Mouse (Mus musculus) midbrain, embryonic 16.5 days (tissue): Measurements from ENCODE around the gene Ppp1r32. TPM values are rescaled to one million over a fixed set of nuclear protein-coding genes. Genes with fewer than 3 reads are reported as not detected.

Experiments used
- ATAC-seq: fragments of 200-750 bp; cut with Nextera tagmentation; 2 replicates; pipeline ENCODE4 v1.8.0; 2017; ENCODE audit warnings: moderate TSS enrichment
- H3K27ac ChIP-seq: fragments of 300-500 bp; sonication (generic); 2 replicates; pipeline ENCODE4 v1.5.1; 2014; ENCODE audit warnings: mild to moderate bottlenecking, low read length, mixed read lengths
- H3K27me3 ChIP-seq: fragments of 300-500 bp; sonication (generic); 2 replicates; pipeline ENCODE4 v1.6.1; 2014; ENCODE audit warnings: low read depth, low read length, mixed read lengths; ENCODE audit not compliant: control insufficient read depth, insufficient read depth
- H3K36me3 ChIP-seq: fragments of 300-500 bp; sonication (generic); 2 replicates; pipeline ENCODE4 v1.6.1; 2014; ENCODE audit warnings: mild to moderate bottlenecking, low read length, moderate library complexity, mixed read lengths; ENCODE audit not compliant: control insufficient read depth, insufficient read depth
- H3K4me1 ChIP-seq: fragments of 300-500 bp; sonication (generic); 2 replicates; pipeline ENCODE4 v1.6.1; 2014; ENCODE audit warnings: mild to moderate bottlenecking, low read length, mixed read lengths; ENCODE audit not compliant: control insufficient read depth, insufficient read depth
- H3K4me2 ChIP-seq: fragments of 300-500 bp; sonication (generic); 2 replicates; pipeline ENCODE4 v1.6.1; 2014; ENCODE audit warnings: mild to moderate bottlenecking, low read length, mixed read lengths
- H3K4me3 ChIP-seq: fragments of 300-500 bp; sonication (generic); 2 replicates; pipeline ENCODE4 v1.5.1; 2014; ENCODE audit warnings: low read depth, mild to moderate bottlenecking, low read length, moderate library complexity, mixed read lengths
- H3K9ac ChIP-seq: fragments of 300-500 bp; sonication (generic); 2 replicates; pipeline ENCODE4 v1.6.1; 2014; ENCODE audit warnings: low read depth, low read length, mixed read lengths
- H3K9me3 ChIP-seq: fragments of 300-500 bp; sonication (generic); replicated peaks from 2 replicates; pipeline ENCODE4 v1.6.1; 2014; ENCODE audit warnings: mild to moderate bottlenecking, low read length, mixed read lengths; ENCODE audit not compliant: control insufficient read depth, poor library complexity, severe bottlenecking
- WGBS: fragments of 180-500 bp; shearing (Covaris S2); extraction: QIAGEN DNeasy Blood & Tissue Kit; methylation state at CpG from one replicate; pipeline ENCODE4 v1.1.7; 2014; 5-methylcytosine and 5-hydroxymethylcytosine counted together
- polyA plus RNA-seq: library from polyadenylated mRNA; unstranded; fragments of >200 nt; fragmentation: Nextera tagmentation; extraction: Ambion mirVana; gene quantifications from 2 replicates; pipeline ENCODE4 v1.2.1, GENCODE M21; 2015

Gene Ppp1r32
- polyA plus RNA-seq, 1 experiment from 2014 or later = 5.9 TPM

GRCm38 (mm10) chr19:10472958-10473357 lies 9.8 kb downstream of the Ppp1r32 start:
- Histone ChIP-seq H3K9ac (no peak overlapping the region), H3K9me3 (no peaks in the 10 kb centered on the region), H3K36me3 (no peaks in the 10 kb centered on the region), H3K27ac (no peak overlapping the region), H3K4me1 (no peaks in the 10 kb centered on the region), H3K4me3 (no peak overlapping the region), H3K4me2 (no peak overlapping the region), H3K27me3 (no peaks in the 10 kb centered on the region)
- 88% methylated on average over 3 of the region's 3 CpGs for WGBS
- peak; percentile 25; the same call in 1 of the 2 replicates for ATAC-seq

GRCm38 (mm10) chr19:10469171-10469658 lies 13.5 kb downstream of the Ppp1r32 start:
- ATAC-seq = no peak
- no peak overlapping the region for H3K4me2 ChIP-seq
- H3K4me3 ChIP-seq = no peak overlapping the region
- H3K9ac ChIP-seq = no peak overlapping the region
- H3K36me3 ChIP-seq = no peaks in the 10 kb centered on the region
- no peaks in the 10 kb centered on the region for H3K9me3 ChIP-seq
- 75% methylated on average over 8 of the region's 8 CpGs for WGBS
- H3K27ac ChIP-seq = no peak overlapping the region
- no peaks in the 10 kb centered on the region for H3K27me3 ChIP-seq
- H3K4me1 ChIP-seq = no peaks in the 10 kb centered on the region

DNA sequence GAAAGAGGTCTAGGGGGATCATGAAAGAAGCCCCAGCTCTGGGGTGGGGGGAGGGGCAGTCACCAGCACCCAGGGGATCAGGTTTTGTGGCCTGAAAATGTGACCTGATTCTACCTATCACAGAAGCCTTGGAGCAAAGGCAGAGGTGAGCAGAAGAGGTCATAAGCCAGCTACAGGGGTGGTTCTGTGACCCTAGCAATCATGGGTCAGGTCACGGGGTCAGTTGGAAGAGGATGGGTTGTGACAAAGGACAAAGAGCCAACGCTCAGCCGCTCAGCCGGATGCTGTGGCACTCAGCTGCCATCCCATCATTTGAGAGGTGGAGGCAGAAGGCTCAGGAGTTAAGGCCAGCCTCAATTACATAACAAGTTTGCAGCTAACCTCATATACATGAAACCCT lies 18.3 kb downstream of the Ppp1r32 start:
- Histone ChIP-seq H3K27ac (0 out of 2 replicates have a peak overlapping the region, but pooled peaks have one; percentile 34), H3K4me3 (no peak overlapping the region), H3K4me1 (0 out of 2 replicates have a peak, but pooled peaks cover 2% of the 10 kb centered on the region), H3K27me3 (peaks cover 15% of the 10 kb centered on the region), H3K36me3 (no peaks in the 10 kb centered on the region), H3K4me2 (no peak overlapping the region), H3K9me3 (no peaks in the 10 kb centered on the region), H3K9ac (no peak overlapping the region)
- ATAC-seq = no peak
- 10% methylated on average over 4 of the region's 4 CpGs for WGBS

DNA sequence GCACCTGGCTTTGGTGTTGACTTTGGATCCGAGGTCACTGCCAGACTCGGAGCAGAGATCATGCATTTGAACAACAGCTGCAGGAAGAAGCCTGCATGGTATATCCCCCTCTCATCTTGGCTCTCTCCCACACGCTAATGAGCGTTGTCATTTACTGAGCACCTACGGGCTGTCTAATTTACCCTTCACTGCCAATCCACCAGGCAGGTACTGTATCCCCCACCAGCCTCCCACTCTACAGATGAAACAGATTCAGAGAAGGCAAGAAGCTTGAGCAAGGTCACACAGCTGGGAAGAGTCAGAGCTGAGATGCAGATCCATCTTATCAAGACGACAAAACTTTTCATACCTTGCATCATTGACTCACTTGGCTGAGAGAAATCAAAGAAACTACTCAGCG lies 21.1 kb downstream of the Ppp1r32 start:
- H3K4me1 ChIP-seq = peaks cover 5% of the 10 kb centered on the region; the same call in 1 of the 2 replicates
- H3K4me2 ChIP-seq = no peak overlapping the region
- H3K27ac ChIP-seq = no peak overlapping the region
- H3K9me3 ChIP-seq = no peaks in the 10 kb centered on the region
- no peak overlapping the region for H3K4me3 ChIP-seq
- ATAC-seq = no peak
- H3K27me3 ChIP-seq = peaks cover 22% of the 10 kb centered on the region
- no peaks in the 10 kb centered on the region for H3K36me3 ChIP-seq
- 55% methylated on average over 7 of the region's 7 CpGs for WGBS
- H3K9ac ChIP-seq = no peak overlapping the region

GRCm38 (mm10) chr19:10459907-10460306 lies 22.8 kb downstream of the Ppp1r32 start:
- H3K27me3 ChIP-seq = peaks cover 36% of the 10 kb centered on the region
- WGBS = 44% methylated on average over 11 of the region's 11 CpGs

GRCm38 (mm10) chr19:10458096-10458495 lies 24.6 kb downstream of the Ppp1r32 start:
- Histone ChIP-seq H3K4me2 (peak overlapping the region; percentile 75), H3K9ac (no peak overlapping the region), H3K4me1 (peaks cover 16% of the 10 kb centered on the region), H3K27me3 (peaks cover 39% of the 10 kb centered on the region), H3K9me3 (no peaks in the 10 kb centered on the region), H3K27ac (no peak overlapping the region), H3K4me3 (peak overlapping the region; percentile 53; the same call in 1 of the 2 replicates), H3K36me3 (no peaks in the 10 kb centered on the region)
- WGBS = 20% methylated on average over 8 of the region's 8 CpGs
- peak; percentile 25 for ATAC-seq

More at GRCm38 (mm10) chr19:10459907-10460306, 22.8 kb downstream of the Ppp1r32 start:
- no peak for ATAC-seq
- Histone ChIP-seq H3K9ac (no peak overlapping the region), H3K4me1 (peaks cover 14% of the 10 kb centered on the region), H3K9me3 (no peaks in the 10 kb centered on the region), H3K27ac (no peak overlapping the region), H3K4me2 (no peak overlapping the region), H3K36me3 (no peaks in the 10 kb centered on the region), H3K4me3 (no peak overlapping the region)

DNA sequence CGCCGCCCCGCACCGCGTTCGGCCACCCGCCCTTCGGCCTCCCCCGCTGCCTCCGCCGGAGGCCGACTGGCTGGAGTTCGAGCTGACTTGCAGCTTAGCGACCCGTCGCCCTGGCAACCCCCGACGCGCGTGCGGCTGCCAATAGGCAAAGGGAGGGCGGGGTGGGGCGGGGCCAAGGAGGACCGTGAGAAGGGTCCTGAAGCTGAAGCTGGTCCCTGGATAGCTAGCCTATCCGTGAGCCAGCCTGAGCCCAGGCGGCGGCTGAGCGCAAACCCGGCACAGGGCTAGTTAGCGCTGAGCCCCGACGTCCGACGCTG lies 25.3 kb downstream of the Ppp1r32 start:
- H3K36me3 ChIP-seq = no peaks in the 10 kb centered on the region
- H3K4me2 ChIP-seq = peak overlapping the region; percentile 75
- H3K4me3 ChIP-seq = peak overlapping the region; percentile 53
- peaks cover 37% of the 10 kb centered on the region for H3K27me3 ChIP-seq
- H3K9ac ChIP-seq = peak overlapping the region; percentile 68
- peak; percentile 88 for ATAC-seq
- 0% methylated on average over 25 of the region's 34 CpGs for WGBS
- H3K9me3 ChIP-seq = no peaks in the 10 kb centered on the region
- no peak overlapping the region for H3K27ac ChIP-seq
- peaks cover 16% of the 10 kb centered on the region for H3K4me1 ChIP-seq

- Histone ChIP-seq H3K4me1 (peaks cover 16% of the 10 kb centered on the region), H3K36me3 (no peaks in the 10 kb centered on the region), H3K4me2 (peak within 1 kb of the TSS; percentile 75), H3K9me3 (no peaks in the 10 kb centered on the region), H3K27ac (peak within 1 kb of the TSS; percentile 64), H3K27me3 (peaks cover 33% of the 10 kb centered on the region), H3K4me3 (peak within 1 kb of the TSS; percentile 53), H3K9ac (peak within 1 kb of the TSS; percentile 68)
- WGBS = under 1% methylated on average over 88 of the region's 96 CpGs
- peak; percentile 73 for ATAC-seq
Measured at GRCm38 (mm10) chr19:10456752-10457483, 25.8 kb downstream of the Ppp1r32 start, which contains the start of gene Lrrc10b. Gene Lrrc10b, minus strand, starts transcription at chr19:10457473.

- 0 out of 2 replicates have a peak overlapping the region, but pooled peaks have one; percentile 28 for H3K9ac ChIP-seq
- H3K4me3 ChIP-seq = peak overlapping the region; percentile 53; the same call in 1 of the 2 replicates
- no peaks in the 10 kb centered on the region for H3K36me3 ChIP-seq
- H3K4me1 ChIP-seq = peaks cover 16% of the 10 kb centered on the region
- WGBS = 75% methylated on average over 3 of the region's 3 CpGs
- no peak overlapping the region for H3K27ac ChIP-seq
- ATAC-seq = no peak
- H3K4me2 ChIP-seq = peak overlapping the region; percentile 75
- no peaks in the 10 kb centered on the region for H3K9me3 ChIP-seq
- H3K27me3 ChIP-seq = peaks cover 30% of the 10 kb centered on the region
Measured at GRCm38 (mm10) chr19:10455437-10455806, 27.3 kb downstream of the Ppp1r32 start.
